Mouse (Mus musculus): ENCODE results near the gene Gm5478. TPM values are rescaled to one million over a fixed set of nuclear protein-coding genes. Genes with fewer than 3 reads are reported as not detected.
"Not testable (repeated sequence)": the region's sequence is repeated elsewhere in the genome, so short reads cannot be mapped to it uniquely, and the experiment has no call there.

Gene Gm5478
- polyA plus RNA-seq (2015; fragmentation: Nextera tagmentation; extraction: Ambion mirVana), result 0.14 TPM in 1 of 2 replicates, not detected in the other

DNA sequence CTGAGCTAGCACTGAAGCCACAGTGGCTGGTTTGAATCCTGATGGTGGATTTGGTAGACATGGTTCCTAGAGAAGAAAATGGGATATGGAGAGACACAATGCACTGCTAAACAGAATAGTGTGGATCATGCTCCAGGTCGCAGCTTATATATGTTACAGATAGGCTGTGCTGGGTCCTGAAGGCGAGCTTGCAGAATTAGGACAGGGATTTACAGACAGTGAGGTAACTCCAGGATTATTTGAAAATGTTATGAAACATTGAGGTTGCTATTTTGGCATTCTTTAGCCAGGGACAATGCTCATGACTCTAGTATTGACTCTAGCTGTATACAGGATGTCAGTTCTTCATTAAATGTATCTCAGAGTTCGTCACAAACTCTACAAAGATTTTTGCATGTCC is at the start of gene Gm5478:
Gene Gm5478 (minus strand): TSS at position 101 of the 400 bp plus-strand sequence.
- ATAC-seq (ENCODE audit: insufficient read depth, low FRiP score), result no peak
- no peak within 1 kb of the TSS for H3K4me3 ChIP-seq (replicated peaks; ENCODE audit: low read length)
- 76% methylated on average over 3 of the region's 3 CpGs for WGBS
- no peak within 1 kb of the TSS for H3K27ac ChIP-seq (ENCODE audit: low read length)
- no peaks in the 10 kb centered on the region for H3K27me3 ChIP-seq (ENCODE audit: control insufficient read depth, insufficient read depth, low read length)
- H3K9me3 ChIP-seq (replicated peaks; ENCODE audit: control insufficient read depth, low read length), result no peaks in the 10 kb centered on the region
- H3K4me1 ChIP-seq (ENCODE audit: control insufficient read depth, insufficient read depth, low read length), result no peaks in the 10 kb centered on the region
- H3K4me2 ChIP-seq (ENCODE audit: low read depth, low read length), result no peak within 1 kb of the TSS
- H3K9ac ChIP-seq (ENCODE audit: low read length), result no peak within 1 kb of the TSS
- no peaks in the 10 kb centered on the region for H3K36me3 ChIP-seq (ENCODE audit: control insufficient read depth, insufficient read depth, low read length)

- H3K4me1 ChIP-seq (ENCODE audit: control insufficient read depth, insufficient read depth, low read length), result no peaks in the 10 kb centered on the region
- no peaks in the 10 kb centered on the region for H3K36me3 ChIP-seq (ENCODE audit: control insufficient read depth, insufficient read depth, low read length)
- 67% methylated on average over 5 of the region's 5 CpGs for WGBS
- H3K9ac ChIP-seq (ENCODE audit: low read length), result no peak within 1 kb of the TSS
- H3K27ac ChIP-seq (ENCODE audit: low read length), result no peak within 1 kb of the TSS; the same call in 1 of the 2 replicates
- no peak; the same call in 1 of the 2 replicates for ATAC-seq (ENCODE audit: insufficient read depth, low FRiP score)
- no peak within 1 kb of the TSS for H3K4me3 ChIP-seq (replicated peaks; ENCODE audit: low read length)
- H3K9me3 ChIP-seq (replicated peaks; ENCODE audit: control insufficient read depth, low read length), result no peaks in the 10 kb centered on the region
- H3K4me2 ChIP-seq (ENCODE audit: low read depth, low read length), result no peak within 1 kb of the TSS
- H3K27me3 ChIP-seq (ENCODE audit: control insufficient read depth, insufficient read depth, low read length), result no peaks in the 10 kb centered on the region
Observed at GRCm38 (mm10) chr15:101694207-101694606, 47.0 kb upstream of the Gm5478 start, which contains the start of gene Krt6a. Krt6a (minus strand) TSS chr15:101694307.

- H3K4me2 ChIP-seq (ENCODE audit: low read depth, low read length); H3K9me3 ChIP-seq (replicated peaks; ENCODE audit: control insufficient read depth, low read length); H3K4me3 ChIP-seq (replicated peaks; ENCODE audit: low read length); ATAC-seq (ENCODE audit: insufficient read depth, low FRiP score); H3K27ac ChIP-seq (ENCODE audit: low read length); H3K36me3 ChIP-seq (ENCODE audit: control insufficient read depth, insufficient read depth, low read length); H3K9ac ChIP-seq (ENCODE audit: low read length); H3K27me3 ChIP-seq (ENCODE audit: control insufficient read depth, insufficient read depth, low read length); H3K4me1 ChIP-seq (ENCODE audit: control insufficient read depth, insufficient read depth, low read length): not testable (repeated sequence)
- WGBS, result 96% methylated on average over 5 of the region's 5 CpGs
Observed at GRCm38 (mm10) chr15:101690460-101690859, 43.3 kb upstream of the Gm5478 start.

GRCm38 (mm10) chr15:101688161-101688560 is 41.0 kb upstream of the Gm5478 start:
- no peaks in the 10 kb centered on the region for H3K27me3 ChIP-seq (ENCODE audit: control insufficient read depth, insufficient read depth, low read length)
- WGBS, result 61% methylated on average over 2 of the region's 2 CpGs
- H3K9ac ChIP-seq (ENCODE audit: low read length), result no peak overlapping the region
- no peak overlapping the region for H3K4me3 ChIP-seq (replicated peaks; ENCODE audit: low read length)
- H3K27ac ChIP-seq (ENCODE audit: low read length), result no peak overlapping the region
- no peaks in the 10 kb centered on the region for H3K36me3 ChIP-seq (ENCODE audit: control insufficient read depth, insufficient read depth, low read length)
- H3K4me2 ChIP-seq (ENCODE audit: low read depth, low read length), result no peak overlapping the region
- no peaks in the 10 kb centered on the region for H3K9me3 ChIP-seq (replicated peaks; ENCODE audit: control insufficient read depth, low read length)
- ATAC-seq (ENCODE audit: insufficient read depth, low FRiP score), result no peak
- H3K4me1 ChIP-seq (ENCODE audit: control insufficient read depth, insufficient read depth, low read length), result no peaks in the 10 kb centered on the region

DNA sequence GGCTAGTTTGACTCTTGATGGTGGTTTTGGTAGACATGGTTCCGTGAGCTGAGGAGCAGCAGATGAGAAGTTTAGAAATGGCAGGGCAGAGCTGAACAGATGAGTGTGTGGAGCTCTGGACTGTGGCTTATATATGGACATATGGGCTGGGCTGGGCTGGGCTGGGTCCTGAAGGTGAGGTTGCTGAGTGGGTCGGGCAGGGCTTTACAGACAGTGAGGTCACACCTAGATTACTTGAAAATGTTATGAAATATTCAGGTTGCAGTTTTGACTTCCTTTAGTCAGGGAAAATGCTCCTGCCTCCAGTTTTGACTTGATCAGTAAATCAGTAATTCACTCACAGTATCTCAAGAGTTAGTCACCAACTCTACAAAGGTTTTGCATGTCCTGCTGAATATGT is 33.0 kb upstream of the Gm5478 start, which contains the start of gene Krt6b:
Gene Krt6b (minus strand): TSS at position 101 of the 400 bp plus-strand sequence.
- 82% methylated on average over 2 of the region's 2 CpGs for WGBS
- H3K4me2 ChIP-seq (ENCODE audit: low read depth, low read length), result no peak within 1 kb of the TSS
- no peak within 1 kb of the TSS for H3K4me3 ChIP-seq (replicated peaks; ENCODE audit: low read length)
- no peak within 1 kb of the TSS for H3K27ac ChIP-seq (ENCODE audit: low read length)
- no peak for ATAC-seq (ENCODE audit: insufficient read depth, low FRiP score)
- no peak within 1 kb of the TSS for H3K9ac ChIP-seq (ENCODE audit: low read length)
- no peaks in the 10 kb centered on the region for H3K27me3 ChIP-seq (ENCODE audit: control insufficient read depth, insufficient read depth, low read length)
- no peaks in the 10 kb centered on the region for H3K4me1 ChIP-seq (ENCODE audit: control insufficient read depth, insufficient read depth, low read length)
- no peaks in the 10 kb centered on the region for H3K36me3 ChIP-seq (ENCODE audit: control insufficient read depth, insufficient read depth, low read length)
- no peaks in the 10 kb centered on the region for H3K9me3 ChIP-seq (replicated peaks; ENCODE audit: control insufficient read depth, low read length)

- ATAC-seq (ENCODE audit: insufficient read depth, low FRiP score), result no peak
- H3K27ac ChIP-seq (ENCODE audit: low read length), result no peak overlapping the region
- H3K4me2 ChIP-seq (ENCODE audit: low read depth, low read length), result no peak overlapping the region
- H3K9ac ChIP-seq (ENCODE audit: low read length), result no peak overlapping the region
- H3K27me3 ChIP-seq (ENCODE audit: control insufficient read depth, insufficient read depth, low read length), result no peaks in the 10 kb centered on the region
- H3K4me1 ChIP-seq (ENCODE audit: control insufficient read depth, insufficient read depth, low read length), result no peaks in the 10 kb centered on the region
- H3K4me3 ChIP-seq (replicated peaks; ENCODE audit: low read length), result no peak overlapping the region
- H3K36me3 ChIP-seq (ENCODE audit: control insufficient read depth, insufficient read depth, low read length), result no peaks in the 10 kb centered on the region
- WGBS, result 88% methylated on average over 1 of the region's 1 CpGs
- no peaks in the 10 kb centered on the region for H3K9me3 ChIP-seq (replicated peaks; ENCODE audit: control insufficient read depth, low read length)
Observed at GRCm38 (mm10) chr15:101675978-101676377, 28.8 kb upstream of the Gm5478 start.

DNA sequence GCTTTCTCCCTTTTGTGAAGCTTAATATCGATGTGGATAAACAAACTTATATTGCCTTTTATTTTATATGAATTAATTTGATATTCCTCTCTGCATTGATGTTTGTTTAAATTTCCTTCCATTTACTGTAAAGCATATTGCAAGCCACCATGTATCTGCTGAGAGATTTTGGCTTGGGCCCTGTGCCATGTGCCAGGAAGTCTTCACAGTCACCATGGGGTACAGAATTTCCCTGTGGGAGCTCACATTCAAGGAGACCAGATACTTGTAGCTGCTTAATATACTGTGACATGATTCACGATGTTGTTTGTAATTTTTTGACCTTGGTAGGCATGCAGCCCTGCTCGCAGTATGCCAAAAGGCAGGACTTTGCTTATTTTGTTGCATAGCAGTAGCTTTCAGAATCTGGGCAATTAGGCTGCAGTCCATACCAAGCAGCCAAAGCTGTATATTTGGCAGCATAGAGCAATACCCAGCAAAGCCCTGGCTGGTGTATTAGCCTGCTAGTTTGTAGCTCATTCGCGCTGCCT is 5.6 kb upstream of the Gm5478 start:
- Histone ChIP-seq H3K4me2 (ENCODE audit: low read depth, low read length) (no peak overlapping the region), H3K27ac (ENCODE audit: low read length) (no peak overlapping the region), H3K9me3 (replicated peaks; ENCODE audit: control insufficient read depth, low read length) (no peaks in the 10 kb centered on the region), H3K27me3 (ENCODE audit: control insufficient read depth, insufficient read depth, low read length) (no peaks in the 10 kb centered on the region), H3K4me3 (replicated peaks; ENCODE audit: low read length) (no peak overlapping the region), H3K36me3 (ENCODE audit: control insufficient read depth, insufficient read depth, low read length) (no peaks in the 10 kb centered on the region), H3K9ac (ENCODE audit: low read length) (no peak overlapping the region), H3K4me1 (ENCODE audit: control insufficient read depth, insufficient read depth, low read length) (no peaks in the 10 kb centered on the region)
- no peak for ATAC-seq (ENCODE audit: insufficient read depth, low FRiP score)
- 83% methylated on average over 5 of the region's 5 CpGs for WGBS

DNA sequence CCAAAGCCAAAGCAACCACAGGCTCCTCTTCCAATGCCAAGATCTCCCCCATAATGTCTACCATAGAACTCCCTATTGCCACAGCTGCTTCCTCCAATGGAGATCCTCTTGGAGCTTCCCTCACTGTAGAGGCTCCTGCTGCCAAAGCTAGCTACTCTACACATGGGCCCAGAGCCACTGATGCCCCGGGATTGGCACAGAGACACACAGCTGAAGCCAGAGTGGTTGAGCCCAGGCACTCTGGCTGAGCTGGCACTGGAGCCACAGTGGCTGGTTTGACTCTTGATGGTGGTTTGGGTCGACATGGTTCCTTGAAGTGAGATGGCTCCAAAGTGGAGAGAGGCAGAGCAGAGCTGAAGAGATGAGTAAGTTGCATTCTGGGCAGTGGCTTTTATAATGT is 19.3 kb downstream of the Gm5478 start, which contains the start of gene Gm5414:
Gene Gm5414 (minus strand): TSS at position 305 of the 400 bp plus-strand sequence.
- Histone ChIP-seq H3K27me3 (ENCODE audit: control insufficient read depth, insufficient read depth, low read length) (no peaks in the 10 kb centered on the region), H3K4me3 (replicated peaks; ENCODE audit: low read length) (no peak within 1 kb of the TSS), H3K4me2 (ENCODE audit: low read depth, low read length) (no peak within 1 kb of the TSS), H3K27ac (ENCODE audit: low read length) (no peak within 1 kb of the TSS), H3K4me1 (ENCODE audit: control insufficient read depth, insufficient read depth, low read length) (no peaks in the 10 kb centered on the region), H3K9me3 (replicated peaks; ENCODE audit: control insufficient read depth, low read length) (no peaks in the 10 kb centered on the region), H3K9ac (ENCODE audit: low read length) (no peak within 1 kb of the TSS), H3K36me3 (ENCODE audit: control insufficient read depth, insufficient read depth, low read length) (no peaks in the 10 kb centered on the region)
- no peak for ATAC-seq (ENCODE audit: insufficient read depth, low FRiP score)
- WGBS, result 73% methylated on average over 2 of the region's 2 CpGs

DNA sequence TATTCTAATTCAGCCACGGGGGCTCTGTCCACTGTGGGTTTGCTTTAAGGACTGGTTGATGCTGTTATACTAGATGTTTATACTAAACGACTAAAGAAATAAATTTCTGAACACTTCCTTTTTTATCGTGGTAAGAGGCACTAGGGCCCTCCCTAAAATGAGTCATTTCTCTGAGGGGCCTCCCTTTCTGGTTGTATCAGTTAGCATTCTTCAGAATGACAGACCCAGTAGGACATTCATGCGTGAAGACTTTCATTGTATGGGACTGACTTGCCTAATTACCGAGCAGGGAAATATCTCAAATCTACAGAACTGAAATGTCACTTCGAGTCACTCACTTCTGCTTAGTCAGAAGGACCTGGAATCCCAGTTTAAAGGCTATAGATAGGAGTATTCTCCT is 48.1 kb downstream of the Gm5478 start:
- no peak overlapping the region for H3K4me3 ChIP-seq (replicated peaks; ENCODE audit: low read length)
- ATAC-seq (ENCODE audit: insufficient read depth, low FRiP score), result no peak
- H3K27ac ChIP-seq (ENCODE audit: low read length), result no peak overlapping the region
- H3K9ac ChIP-seq (ENCODE audit: low read length), result no peak overlapping the region
- H3K4me1 ChIP-seq (ENCODE audit: control insufficient read depth, insufficient read depth, low read length), result no peaks in the 10 kb centered on the region
- no peaks in the 10 kb centered on the region for H3K9me3 ChIP-seq (replicated peaks; ENCODE audit: control insufficient read depth, low read length)
- H3K27me3 ChIP-seq (ENCODE audit: control insufficient read depth, insufficient read depth, low read length), result no peaks in the 10 kb centered on the region
- H3K36me3 ChIP-seq (ENCODE audit: control insufficient read depth, insufficient read depth, low read length), result no peaks in the 10 kb centered on the region
- H3K4me2 ChIP-seq (ENCODE audit: low read depth, low read length), result no peak overlapping the region
- WGBS, result 38% methylated on average over 6 of the region's 6 CpGs
